Mouse (Mus musculus) ES-E14 (cell line): ENCODE measurements around the gene Snapc2. TPM values are rescaled to one million over a fixed set of nuclear protein-coding genes. Genes with fewer than 3 reads are reported as not detected.

ENCODE experiments used
- DNase-seq: peaks from one replicate; pipeline ENCODE4 v3.0.0-alpha.2; 2013; ENCODE audit warnings: low read depth, low spot score
- H3K27ac ChIP-seq: 2 replicates; pipeline ENCODE4 v1.5.1; 2012; ENCODE audit warnings: low read depth, mild to moderate bottlenecking, low read length, moderate library complexity, mixed read lengths; ENCODE audit not compliant: poor library complexity, insufficient read depth, severe bottlenecking
- H3K36me3 ChIP-seq: 2 replicates; pipeline ENCODE4 v1.6.1; 2012; ENCODE audit warnings: mild to moderate bottlenecking, low read length, moderate library complexity, mixed read lengths; ENCODE audit not compliant: control insufficient read depth, poor library complexity, insufficient read depth, severe bottlenecking
- H3K4me1 ChIP-seq, 2 experiments: fragments of 150-350 bp in 1 of 2; sonication (generic) in 1 of 2; 2 replicates each; pipeline ENCODE4 v1.6.1; 2012; ENCODE audit warnings: low read length in 2 of 2, mild to moderate bottlenecking in 1 of 2, mixed read lengths in 1 of 2; ENCODE audit not compliant: control insufficient read depth in 2 of 2, insufficient read depth in 2 of 2, poor library complexity in 1 of 2
- H3K4me3 ChIP-seq, 2 experiments: fragments of 150-350 bp in 1 of 2; sonication (generic) in 1 of 2; 2 replicates each; pipeline ENCODE4 v1.5.1; 2012; ENCODE audit warnings: low read length in 2 of 2, low read depth in 1 of 2, mild to moderate bottlenecking in 1 of 2, mixed read lengths in 1 of 2; ENCODE audit not compliant: insufficient read depth in 1 of 2, poor library complexity in 1 of 2, severe bottlenecking in 1 of 2
- H3K9ac ChIP-seq: 2 replicates; pipeline ENCODE4 v1.6.1; 2012; ENCODE audit warnings: low read depth, mild to moderate bottlenecking, low read length, mixed read lengths; ENCODE audit not compliant: poor library complexity, insufficient read depth, severe bottlenecking
- H3K9me3 ChIP-seq: fragments of 150-350 bp; sonication (generic); 2 replicates; pipeline ENCODE4 v1.6.1; 2012; ENCODE audit warnings: low read depth, mild to moderate bottlenecking, low read length; ENCODE audit not compliant: control insufficient read depth, insufficient read depth
- CHD2 ChIP-seq: IDR thresholded peaks from 2 replicates; pipeline ENCODE4 v1.6.1; 2014; ENCODE audit warnings: mild to moderate bottlenecking, low read depth, low read length, inconsistent platforms
- HCFC1 ChIP-seq: IDR thresholded peaks from 2 replicates; pipeline ENCODE4 v1.6.1; 2012; ENCODE audit warnings: low read length, inconsistent platforms, borderline replicate concordance; ENCODE audit not compliant: insufficient read depth
- MAFK ChIP-seq: IDR thresholded peaks from 2 replicates; pipeline ENCODE4 v1.6.1; 2014; ENCODE audit warnings: mild to moderate bottlenecking, low read depth, low read length, inconsistent platforms; ENCODE audit not compliant: insufficient read depth
- ZC3H11A ChIP-seq: IDR thresholded peaks from 2 replicates; pipeline ENCODE4 v1.6.1; 2012; ENCODE audit warnings: low read depth, mild to moderate bottlenecking, inconsistent platforms, low read length, borderline replicate concordance
- ZNF384 ChIP-seq: IDR thresholded peaks from 2 replicates; pipeline ENCODE4 v1.6.1; 2012; ENCODE audit warnings: low read depth, low read length, inconsistent platforms
- in situ Hi-C, 2 experiments: fragments of 600-800 bp; cut with MboI; formaldehyde crosslinking; loops; one replicate each; pipeline ENCODE4 v1.15.1; 2025; ENCODE audit warnings: low sequenced_read_pairs in 2 of 2, inconsistent platforms in 1 of 2; ENCODE audit not compliant: unreplicated experiment in 2 of 2
- total RNA-seq: library from RNA; depleted of rRNA; stranded (reverse); fragments of 300-350 nt; gene quantifications from 2 replicates; pipeline ENCODE4 v1.2.3, GENCODE M21; 2012

Gene Snapc2
- total RNA-seq, 1 experiment: 15.9 TPM

GRCm38 (mm10) chr8:4216296-4216695 lies 36.6 kb upstream of the Snapc2 start:
- no peak for TF ChIP-seq CHD2
- no peak for TF ChIP-seq ZC3H11A
- TF ChIP-seq HCFC1: no peak
- no peak for TF ChIP-seq ZNF384
- in situ Hi-C loops: no loop called here
- peaks cover 2 to 17% of the 10 kb centered on the region in 2 experiments; a peak in 3 of 4 replicates for H3K4me1 ChIP-seq
- no peaks in the 10 kb centered on the region for H3K36me3 ChIP-seq
- no peak for DNase-seq
- peak overlapping the region; percentile 66 to 82; a peak in 3 of 4 replicates for H3K4me3 ChIP-seq
- H3K27ac ChIP-seq: no peak overlapping the region
- H3K9ac ChIP-seq: no peak overlapping the region
- H3K9me3 ChIP-seq: no peaks in the 10 kb centered on the region

GRCm38 (mm10) chr8:4216791-4217621 lies 35.9 kb upstream of the Snapc2 start, which contains the start of gene Prr36:
Gene Prr36, minus strand, starts transcription at chr8:4217459.
- Histone ChIP-seq H3K9me3 (no peaks in the 10 kb centered on the region), H3K9ac (peak within 1 kb of the TSS; percentile 66), H3K27ac (no peak within 1 kb of the TSS), H3K4me3 (peak within 1 kb of the TSS; percentile 66 to 82), H3K4me1 (peaks cover 2 to 17% of the 10 kb centered on the region in 2 experiments; a peak in 3 of 4 replicates), H3K36me3 (no peaks in the 10 kb centered on the region)
- DNase-seq: peak; percentile 69
- in situ Hi-C loops: no loop called here
- TF ChIP-seq ZC3H11A (no peak), HCFC1 (no peak), MAFK (no peak), ZNF384 (no peak), CHD2 (no peak)

- in situ Hi-C loops: no loop called here
- peaks cover 2 to 7% of the 10 kb centered on the region in 2 experiments; a peak in 2 of 4 replicates for H3K4me1 ChIP-seq
- no peaks in the 10 kb centered on the region for H3K36me3 ChIP-seq
- no peak overlapping the region for H3K9ac ChIP-seq
- no peak overlapping the region for H3K27ac ChIP-seq
- DNase-seq: no peak
- H3K9me3 ChIP-seq: no peaks in the 10 kb centered on the region
- TF ChIP-seq CHD2 (no peak), HCFC1 (no peak), MAFK (no peak), ZNF384 (no peak), ZC3H11A (no peak)
- H3K4me3 ChIP-seq: no peak overlapping the region
Measured at GRCm38 (mm10) chr8:4219617-4220016, 33.3 kb upstream of the Snapc2 start.

- no peaks in the 10 kb centered on the region for H3K9me3 ChIP-seq
- no peak overlapping the region for H3K27ac ChIP-seq
- no peaks in the 10 kb centered on the region for H3K36me3 ChIP-seq
- in situ Hi-C loops: no loop called here
- H3K4me3 ChIP-seq: no peak overlapping the region
- TF ChIP-seq ZNF384: no peak
- no peak for TF ChIP-seq HCFC1
- no peak for TF ChIP-seq ZC3H11A
- no peak for TF ChIP-seq MAFK
- no peak for TF ChIP-seq CHD2
- H3K9ac ChIP-seq: no peak overlapping the region
- DNase-seq: no peak
- peaks cover 0 to 2% of the 10 kb centered on the region in 2 experiments; a peak in 1 of 4 replicates for H3K4me1 ChIP-seq
Measured at GRCm38 (mm10) chr8:4222059-4222458, 30.8 kb upstream of the Snapc2 start.
